Mouse (Mus musculus): ENCODE measurements at regions not wholly inside any gene's neighbourhood (a gene's known extent, or its start where the extent isn't known, plus 50 kb on each side); places are given as distances from the start of the nearest gene placed in this dataset.

GRCm38 (mm10) chr6:91629230-91629629, 54.6 kb upstream of the Slc6a6 start:
- 86% methylated on average over 4 of the region's 4 CpGs for WGBS
- DNase-seq (ENCODE audit: low spot score, missing footprints) (no peak), ATAC-seq (ENCODE audit: low FRiP score) (no peak)
- no peaks in the 10 kb centered on the region for H3K4me1 ChIP-seq (ENCODE audit: control insufficient read depth, insufficient read depth, low read length)
- H3K9ac ChIP-seq (ENCODE audit: low read length), result no peak overlapping the region
- H3K4me2 ChIP-seq, result no peak overlapping the region
- no peaks in the 10 kb centered on the region for H3K27me3 ChIP-seq (ENCODE audit: control insufficient read depth, insufficient read depth, low read length)
- no peak overlapping the region for H3K4me3 ChIP-seq (ENCODE audit: low read depth, low read length)
- no peak overlapping the region for H3K27ac ChIP-seq (ENCODE audit: low read depth, low read length)
- H3K36me3 ChIP-seq (ENCODE audit: control insufficient read depth, insufficient read depth, low read length), result no peaks in the 10 kb centered on the region
- H3K9me3 ChIP-seq (ENCODE audit: control insufficient read depth, low read length), result no peaks in the 10 kb centered on the region

GRCm38 (mm10) chr6:91631261-91631660, 52.6 kb upstream of the Slc6a6 start:
- Histone ChIP-seq H3K36me3 (ENCODE audit: control insufficient read depth, insufficient read depth, low read length) (no peaks in the 10 kb centered on the region), H3K4me3 (ENCODE audit: low read depth, low read length) (no peak overlapping the region), H3K4me1 (ENCODE audit: control insufficient read depth, insufficient read depth, low read length) (no peaks in the 10 kb centered on the region), H3K9ac (ENCODE audit: low read length) (no peak overlapping the region), H3K9me3 (ENCODE audit: control insufficient read depth, low read length) (no peaks in the 10 kb centered on the region), H3K4me2 (no peak overlapping the region), H3K27me3 (ENCODE audit: control insufficient read depth, insufficient read depth, low read length) (no peaks in the 10 kb centered on the region), H3K27ac (ENCODE audit: low read depth, low read length) (no peak overlapping the region)
- no peak for DNase-seq (ENCODE audit: low spot score, missing footprints)
- ATAC-seq (ENCODE audit: low FRiP score), result no peak
- 93% methylated on average over 6 of the region's 6 CpGs for WGBS
